Mouse (Mus musculus): ENCODE results near the gene Igflr1. TPM values are rescaled to one million over a fixed set of nuclear protein-coding genes. Genes with fewer than 3 reads are reported as not detected.

The Igflr1 gene
- polyA plus RNA-seq, 1 experiment, result not detected

DNA sequence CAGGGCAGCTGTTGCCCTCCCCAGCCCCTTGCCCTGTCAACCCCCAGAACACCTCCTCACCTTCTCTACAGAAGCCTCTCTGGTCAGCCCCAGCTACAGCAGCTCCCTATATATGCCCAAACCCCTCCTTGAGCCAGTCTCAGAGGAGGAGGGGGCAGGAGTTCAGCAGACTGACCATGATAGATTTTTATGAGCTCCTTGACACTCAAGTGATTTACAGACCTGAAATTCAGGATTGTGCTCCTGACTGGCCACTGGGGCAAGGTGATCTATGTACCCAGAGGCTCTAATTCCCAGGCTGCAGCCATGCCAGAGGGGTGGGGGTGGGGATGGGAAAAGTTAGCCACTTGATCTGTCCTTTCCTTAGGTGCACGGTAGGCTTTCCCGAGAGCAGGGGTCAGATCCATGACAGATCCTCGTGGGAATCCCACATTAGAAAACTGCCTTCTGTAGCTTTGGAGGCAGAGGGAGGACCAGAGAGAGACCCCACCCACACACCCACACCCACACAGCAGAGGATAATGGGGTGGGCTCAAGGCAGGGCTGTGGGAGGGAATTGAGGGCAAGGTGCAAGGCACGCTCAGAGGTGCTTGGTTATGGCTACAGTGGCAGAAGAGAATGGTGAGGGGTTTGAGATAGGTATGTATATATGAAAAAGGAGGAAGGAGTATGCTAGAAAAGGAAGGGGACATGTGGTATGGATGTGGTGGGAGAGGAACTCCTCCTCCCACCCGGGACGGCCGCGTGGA, 47.6 kb downstream of the Igflr1 start, which contains the start of gene Upk1a:
Gene Upk1a, minus strand, starts transcription at position 194 of the 749 bp plus-strand sequence.
- H3K4me3 ChIP-seq (ENCODE audit: insufficient read depth, low read depth, low read length), result no peak within 1 kb of the TSS
- no peak within 1 kb of the TSS for H3K27ac ChIP-seq (ENCODE audit: insufficient read depth, low read depth, low read length)
- TF ChIP-seq CTCF (IDR thresholded peaks at IDR 0.05; ENCODE audit: insufficient read depth, low read depth, low read length), result no peak
- TF ChIP-seq POLR2A (IDR thresholded peaks at IDR 0.05; ENCODE audit: insufficient read depth, low read depth, low read length), result no peak
- 80% methylated on average over 8 of the region's 8 CpGs for WGBS
- no peaks in the 10 kb centered on the region for H3K4me1 ChIP-seq (ENCODE audit: control insufficient read depth, insufficient read depth, low read length)

DNA sequence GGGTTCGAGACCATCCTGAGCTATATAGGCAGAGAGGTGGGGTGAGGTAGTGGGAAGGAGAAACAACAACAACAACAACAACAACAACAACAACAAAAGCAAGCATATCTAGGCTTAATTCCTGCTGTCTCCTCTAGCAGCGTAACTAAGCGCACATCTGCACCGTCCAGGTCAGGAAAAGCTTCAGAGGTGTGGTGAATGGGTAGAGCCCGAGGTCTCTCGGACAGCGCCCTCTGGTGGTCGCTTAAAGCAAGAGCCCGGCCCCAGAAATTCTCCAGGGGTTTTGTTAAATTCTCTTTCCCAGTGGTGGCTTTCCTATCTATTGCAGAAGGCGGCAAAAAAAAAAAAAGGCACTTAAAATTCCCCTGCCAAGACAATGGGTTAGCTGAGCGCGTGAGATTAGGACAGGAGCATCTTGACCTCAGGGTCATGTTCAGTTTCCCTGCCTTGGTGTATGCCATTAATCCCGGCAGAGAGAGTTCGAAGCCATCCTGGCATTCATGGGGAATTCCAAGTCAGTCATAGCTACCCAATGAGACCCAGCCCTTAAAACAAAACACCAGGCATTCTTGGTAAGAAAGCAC, 48.4 kb downstream of the Igflr1 start:
- WGBS, result 17% methylated on average over 14 of the region's 14 CpGs
- no peak overlapping the region for H3K4me3 ChIP-seq (ENCODE audit: insufficient read depth, low read depth, low read length)
- TF ChIP-seq CTCF (IDR thresholded peaks at IDR 0.05; ENCODE audit: insufficient read depth, low read depth, low read length), result peak; percentile 65; the same call in 1 of the 2 replicates
- no peak for TF ChIP-seq POLR2A (IDR thresholded peaks at IDR 0.05; ENCODE audit: insufficient read depth, low read depth, low read length)
- H3K27ac ChIP-seq (ENCODE audit: insufficient read depth, low read depth, low read length), result no peak overlapping the region
- H3K4me1 ChIP-seq (ENCODE audit: control insufficient read depth, insufficient read depth, low read length), result no peaks in the 10 kb centered on the region

GRCm38 (mm10) chr7:30614454-30614853, 49.2 kb downstream of the Igflr1 start:
- TF ChIP-seq CTCF (IDR thresholded peaks at IDR 0.05; ENCODE audit: insufficient read depth, low read depth, low read length) (no peak), POLR2A (IDR thresholded peaks at IDR 0.05; ENCODE audit: insufficient read depth, low read depth, low read length) (no peak)
- Histone ChIP-seq H3K4me3 (ENCODE audit: insufficient read depth, low read depth, low read length) (no peak overlapping the region), H3K4me1 (ENCODE audit: control insufficient read depth, insufficient read depth, low read length) (no peaks in the 10 kb centered on the region), H3K27ac (ENCODE audit: insufficient read depth, low read depth, low read length) (no peak overlapping the region)
- WGBS, result 76% methylated on average over 2 of the region's 2 CpGs

- 54% methylated on average over 5 of the region's 5 CpGs for WGBS
- Histone ChIP-seq H3K27ac (ENCODE audit: insufficient read depth, low read depth, low read length) (no peak overlapping the region), H3K4me1 (ENCODE audit: control insufficient read depth, insufficient read depth, low read length) (no peaks in the 10 kb centered on the region), H3K4me3 (ENCODE audit: insufficient read depth, low read depth, low read length) (no peak overlapping the region)
- TF ChIP-seq CTCF (IDR thresholded peaks at IDR 0.05; ENCODE audit: insufficient read depth, low read depth, low read length) (no peak), POLR2A (IDR thresholded peaks at IDR 0.05; ENCODE audit: insufficient read depth, low read depth, low read length) (no peak)
Observed at GRCm38 (mm10) chr7:30615049-30615760, 50.0 kb downstream of the Igflr1 start.

Other genes starting within 250 kb of the Igflr1 start
- not detected in 2 replicates for gene E130208F15Rik, start 243.7 kb upstream of the Igflr1 start, polyA plus RNA-seq (2012; ENCODE audit: insufficient read depth, insufficient read length, low replicate concordance, missing spikeins)
- gene Sdhaf1, start 241.5 kb upstream of the Igflr1 start, polyA plus RNA-seq (2012; ENCODE audit: insufficient read depth, insufficient read length, low replicate concordance, missing spikeins), result not detected in 2 replicates
- gene Lrfn3, start 202.7 kb upstream of the Igflr1 start, polyA plus RNA-seq (2012; ENCODE audit: insufficient read depth, insufficient read length, low replicate concordance, missing spikeins), result not detected in 2 replicates
- not detected in 2 replicates for gene Tyrobp, start 151.7 kb upstream of the Igflr1 start, polyA plus RNA-seq (2012; ENCODE audit: insufficient read depth, insufficient read length, low replicate concordance, missing spikeins)
- gene Hcst, start 145.6 kb upstream of the Igflr1 start, polyA plus RNA-seq (2012; ENCODE audit: insufficient read depth, insufficient read length, low replicate concordance, missing spikeins), result not detected in 2 replicates
- not detected in 2 replicates for gene Nfkbid, start 143.7 kb upstream of the Igflr1 start, polyA plus RNA-seq (2012; ENCODE audit: insufficient read depth, insufficient read length, low replicate concordance, missing spikeins)
- 174 TPM in 1 of 2 replicates, not detected in the other for gene Aplp1, start 119.9 kb upstream of the Igflr1 start, polyA plus RNA-seq (2012; ENCODE audit: insufficient read depth, insufficient read length, low replicate concordance, missing spikeins)
- gene Kirrel2, start 107.7 kb upstream of the Igflr1 start, polyA plus RNA-seq (2012; ENCODE audit: insufficient read depth, insufficient read length, low replicate concordance, missing spikeins), result not detected in 2 replicates
- gene Nphs1, start 107.1 kb upstream of the Igflr1 start, polyA plus RNA-seq (2012; ENCODE audit: insufficient read depth, insufficient read length, low replicate concordance, missing spikeins), result not detected in 2 replicates
- not detected in 2 replicates for gene Prodh2, start 71.8 kb upstream of the Igflr1 start, polyA plus RNA-seq (2012; ENCODE audit: insufficient read depth, insufficient read length, low replicate concordance, missing spikeins)
- not detected in 2 replicates for gene Arhgap33, start 30.4 kb upstream of the Igflr1 start, polyA plus RNA-seq (2012; ENCODE audit: insufficient read depth, insufficient read length, low replicate concordance, missing spikeins)
- gene Hspb6, start 13.2 kb upstream of the Igflr1 start, polyA plus RNA-seq (2012; ENCODE audit: insufficient read depth, insufficient read length, low replicate concordance, missing spikeins), result not detected in 2 replicates
- not detected in 2 replicates for gene Proser3, start 13.1 kb upstream of the Igflr1 start, polyA plus RNA-seq (2012; ENCODE audit: insufficient read depth, insufficient read length, low replicate concordance, missing spikeins)
- gene Lin37, start 5.6 kb upstream of the Igflr1 start, polyA plus RNA-seq (2012; ENCODE audit: insufficient read depth, insufficient read length, low replicate concordance, missing spikeins), result not detected in 2 replicates
- gene U2af1l4, start 2.1 kb upstream of the Igflr1 start, polyA plus RNA-seq (2012; ENCODE audit: insufficient read depth, insufficient read length, low replicate concordance, missing spikeins), result not detected in 2 replicates
- gene Gm49396, start 2.1 kb upstream of the Igflr1 start, polyA plus RNA-seq (2012; ENCODE audit: insufficient read depth, insufficient read length, low replicate concordance, missing spikeins), result not detected in 2 replicates
- gene Psenen, start 1.8 kb upstream of the Igflr1 start, polyA plus RNA-seq (2012; ENCODE audit: insufficient read depth, insufficient read length, low replicate concordance, missing spikeins), result not detected in 2 replicates
- gene Kmt2b, start 23.3 kb downstream of the Igflr1 start, polyA plus RNA-seq (2012; ENCODE audit: insufficient read depth, insufficient read length, low replicate concordance, missing spikeins), result 696 TPM in 1 of 2 replicates, not detected in the other
- not detected in 2 replicates for gene Zbtb32, start 33.5 kb downstream of the Igflr1 start, polyA plus RNA-seq (2012; ENCODE audit: insufficient read depth, insufficient read length, low replicate concordance, missing spikeins)
- not detected in 2 replicates for gene Upk1a, start 47.4 kb downstream of the Igflr1 start, polyA plus RNA-seq (2012; ENCODE audit: insufficient read depth, insufficient read length, low replicate concordance, missing spikeins)
- gene Cox6b1, start 60.7 kb downstream of the Igflr1 start, polyA plus RNA-seq (2012; ENCODE audit: insufficient read depth, insufficient read length, low replicate concordance, missing spikeins), result 1,523 TPM in 1 of 2 replicates, not detected in the other
- gene Etv2, start 70.4 kb downstream of the Igflr1 start, polyA plus RNA-seq (2012; ENCODE audit: insufficient read depth, insufficient read length, low replicate concordance, missing spikeins), result not detected in 2 replicates
- gene Rbm42, start 84.9 kb downstream of the Igflr1 start, polyA plus RNA-seq (2012; ENCODE audit: insufficient read depth, insufficient read length, low replicate concordance, missing spikeins), result not detected in 2 replicates
- not detected in 2 replicates for gene Haus5, start 99.6 kb downstream of the Igflr1 start, polyA plus RNA-seq (2012; ENCODE audit: insufficient read depth, insufficient read length, low replicate concordance, missing spikeins)
- not detected in 2 replicates for gene Pmis2, start 106.2 kb downstream of the Igflr1 start, polyA plus RNA-seq (2012; ENCODE audit: insufficient read depth, insufficient read length, low replicate concordance, missing spikeins)
- not detected in 2 replicates for gene 2200002J24Rik, start 133.5 kb downstream of the Igflr1 start, polyA plus RNA-seq (2012; ENCODE audit: insufficient read depth, insufficient read length, low replicate concordance, missing spikeins)
- not detected in 2 replicates for gene Atp4a, start 146.8 kb downstream of the Igflr1 start, polyA plus RNA-seq (2012; ENCODE audit: insufficient read depth, insufficient read length, low replicate concordance, missing spikeins)
- not detected in 2 replicates for gene Tmem147, start 164.1 kb downstream of the Igflr1 start, polyA plus RNA-seq (2012; ENCODE audit: insufficient read depth, insufficient read length, low replicate concordance, missing spikeins)
- gene Gapdhs, start 178.3 kb downstream of the Igflr1 start, polyA plus RNA-seq (2012; ENCODE audit: insufficient read depth, insufficient read length, low replicate concordance, missing spikeins), result not detected in 2 replicates
- not detected in 2 replicates for gene Sbsn, start 186.0 kb downstream of the Igflr1 start, polyA plus RNA-seq (2012; ENCODE audit: insufficient read depth, insufficient read length, low replicate concordance, missing spikeins)
- gene Dmkn, start 198.3 kb downstream of the Igflr1 start, polyA plus RNA-seq (2012; ENCODE audit: insufficient read depth, insufficient read length, low replicate concordance, missing spikeins), result not detected in 2 replicates
- gene Krtdap, start 222.5 kb downstream of the Igflr1 start, polyA plus RNA-seq (2012; ENCODE audit: insufficient read depth, insufficient read length, low replicate concordance, missing spikeins), result not detected in 2 replicates